Mouse (Mus musculus): ENCODE results near the gene Slc16a11.

DNA sequence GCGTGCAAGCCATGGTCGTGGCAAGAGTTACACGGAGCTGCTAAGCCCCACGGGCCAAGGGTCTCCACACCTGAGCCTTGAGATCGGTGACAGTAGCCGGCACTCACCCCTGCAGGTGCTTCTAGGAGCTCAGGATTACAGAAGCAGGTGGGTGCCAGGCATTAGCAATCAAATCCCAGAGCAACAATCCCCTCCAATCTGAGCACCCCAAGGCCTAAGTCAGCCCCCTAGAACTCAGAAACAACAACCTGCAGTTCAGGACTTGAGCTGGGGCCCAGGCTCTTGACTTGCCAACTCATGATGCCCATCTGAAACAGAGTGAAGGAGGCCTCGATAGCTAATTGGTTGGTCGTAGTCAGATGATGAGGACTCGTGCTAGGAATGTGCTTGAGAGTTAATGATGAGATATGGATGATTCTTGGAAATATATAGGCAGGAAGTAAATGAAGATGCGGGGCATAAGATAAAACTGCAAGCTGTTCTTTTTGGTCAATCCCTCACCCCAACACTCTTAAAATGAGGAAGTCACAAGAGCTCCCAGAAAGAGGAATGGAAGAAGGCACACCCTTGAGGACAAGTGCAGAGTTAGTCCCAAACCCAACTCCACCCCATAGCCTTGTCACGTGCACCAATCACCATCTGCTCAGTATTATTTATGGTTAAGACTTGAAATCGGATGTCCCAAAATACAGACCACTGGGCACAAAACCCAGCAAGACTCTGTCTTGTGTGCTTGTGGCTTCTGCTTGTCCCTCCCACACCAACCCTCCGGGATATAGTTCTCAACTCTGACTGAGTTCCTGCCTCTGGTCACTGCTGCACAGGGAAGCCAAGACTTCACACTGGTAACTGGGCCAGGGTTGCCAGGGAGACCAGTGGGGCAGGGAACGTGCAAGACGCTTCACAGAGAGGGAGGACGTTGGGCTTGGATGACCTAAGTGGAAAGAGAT, 46.3 kb upstream of the Slc16a11 start:
- TF ChIP-seq CTCF (IDR thresholded peaks at IDR 0.05; ENCODE audit: control insufficient read depth, insufficient read depth, insufficient read length) (no peak), MAX (IDR thresholded peaks at IDR 0.05) (no peak), MYOD1 (IDR thresholded peaks at IDR 0.05; ENCODE audit: control insufficient read depth, insufficient read length, low read depth) (no peak)
